Mouse (Mus musculus) G1E-ER4 (cell line): ENCODE data around the gene Dhtkd1. TPM values are rescaled to one million over a fixed set of nuclear protein-coding genes. Genes with fewer than 3 reads are reported as not detected.

Experiments used
- GATA1 ChIP-seq: IDR thresholded peaks from one replicate; pipeline ENCODE4 v1.8.0; 2012; ENCODE audit warnings: low read length, inconsistent platforms
- polyA plus RNA-seq: library from polyadenylated mRNA; stranded (reverse); fragments of >175 nt; gene quantifications from 2 replicates; pipeline ENCODE4 v1.2.3, GENCODE M21; 2012

The Dhtkd1 gene
- polyA plus RNA-seq, 1 experiment, result not detected

GRCm38 (mm10) chr2:5936550-5936949 lies 6.0 kb downstream of the Dhtkd1 start:
- TF ChIP-seq GATA1, result no peak

- TF ChIP-seq GATA1, result no peak
Measured at GRCm38 (mm10) chr2:5936068-5936467, 6.5 kb downstream of the Dhtkd1 start.

- TF ChIP-seq GATA1, result no peak
Measured at GRCm38 (mm10) chr2:5934936-5935335, 7.7 kb downstream of the Dhtkd1 start.

GRCm38 (mm10) chr2:5931938-5932337 lies 10.7 kb downstream of the Dhtkd1 start:
- no peak for TF ChIP-seq GATA1

- no peak for TF ChIP-seq GATA1
Measured at GRCm38 (mm10) chr2:5930291-5931054, 12.1 kb downstream of the Dhtkd1 start.

GRCm38 (mm10) chr2:5929793-5930192 lies 12.8 kb downstream of the Dhtkd1 start:
- TF ChIP-seq GATA1, result no peak

- TF ChIP-seq GATA1, result no peak
Measured at GRCm38 (mm10) chr2:5927481-5927880, 15.1 kb downstream of the Dhtkd1 start.

GRCm38 (mm10) chr2:5923786-5924185 lies 18.8 kb downstream of the Dhtkd1 start:
- no peak for TF ChIP-seq GATA1

GRCm38 (mm10) chr2:5922823-5923222 lies 19.8 kb downstream of the Dhtkd1 start:
- TF ChIP-seq GATA1, result no peak

- TF ChIP-seq GATA1, result no peak
Measured at GRCm38 (mm10) chr2:5911282-5911965, 31.2 kb downstream of the Dhtkd1 start.

GRCm38 (mm10) chr2:5906625-5907024 lies 36.0 kb downstream of the Dhtkd1 start:
- TF ChIP-seq GATA1, result no peak

- TF ChIP-seq GATA1, result no peak
Measured at GRCm38 (mm10) chr2:5906092-5906491, 36.5 kb downstream of the Dhtkd1 start.

GRCm38 (mm10) chr2:5900145-5900544 lies 42.4 kb downstream of the Dhtkd1 start:
- no peak for TF ChIP-seq GATA1

- no peak for TF ChIP-seq GATA1
Measured at GRCm38 (mm10) chr2:5894843-5895570, 47.6 kb downstream of the Dhtkd1 start, which contains the start of gene Sec61a2. Gene Sec61a2 (minus strand): TSS chr2:5895432.

- TF ChIP-seq GATA1, result no peak
Measured at GRCm38 (mm10) chr2:5894296-5894695, 48.3 kb downstream of the Dhtkd1 start.

GRCm38 (mm10) chr2:5889412-5889811 lies 53.2 kb downstream of the Dhtkd1 start:
- TF ChIP-seq GATA1, result no peak
